ENCODE assay signal across 9 mouse cellular contexts in the genomic region with DNA sequence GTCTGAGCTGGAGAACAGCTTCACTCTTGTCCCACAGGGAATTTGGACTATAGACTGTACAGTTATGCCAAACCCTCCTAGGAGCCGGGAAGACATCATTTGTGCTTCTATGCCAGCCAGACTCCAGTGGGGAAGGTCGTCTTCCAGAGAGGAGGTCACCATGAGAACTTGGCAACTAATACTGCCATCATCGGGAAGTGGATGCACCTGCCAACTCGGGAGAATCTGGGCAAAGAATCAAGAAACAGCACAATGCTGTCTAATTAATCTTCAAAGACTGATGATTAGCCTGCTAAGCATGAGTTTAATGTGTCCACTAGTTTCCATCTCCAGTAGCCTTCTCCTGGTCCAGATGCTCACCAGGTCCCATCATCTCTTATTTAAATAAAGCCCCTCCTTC.
DNase-seq lines count a peak whose midpoint lies in the region; ATAC-seq and TF ChIP-seq lines count a peak whose summit lies in the region.
"Had no signal": no experiment of that assay in that cellular context is flagged by ENCODE, and none has a peak within 500 bp of the region (broad histone marks: within the 10 kb centered on the region; RNA-seq: fewer than 3 reads in every experiment).

No protein-coding gene starts in this region.

- peak; percentile 42 for DNase-seq in kidney, adult 9 months
- DNase-seq in cerebellum, adult 9-10 months = peak; percentile 69
- DNase-seq in layer of hippocampus, adult 2 months (ENCODE audit: low spot score in 2 of 2) = peak; percentile 23 to 35
- no peak for DNase-seq in embryo, embryonic 11 days

- no peak overlapping the region for H3K27ac ChIP-seq in kidney, embryonic 15.5 days
- no peak overlapping the region for H3K27ac ChIP-seq in layer of hippocampus, adult 2 months
- H3K27ac ChIP-seq: embryonic facial prominence, embryonic 15.5 days; heart, embryonic 13.5 days had no signal

- H3K4me1 ChIP-seq in kidney, embryonic 15.5 days = 0 out of 2 replicates have a peak, but pooled peaks cover 4% of the 10 kb centered on the region
- H3K4me1 ChIP-seq: embryonic facial prominence, embryonic 15.5 days had no signal

- no peak overlapping the region for H3K4me2 ChIP-seq in kidney, embryonic 15.5 days
- H3K4me2 ChIP-seq: embryonic facial prominence, embryonic 15.5 days; heart, embryonic 13.5 days had no signal

- no peaks in the 10 kb centered on the region for H3K9me3 ChIP-seq in kidney, embryonic 15.5 days (replicated peaks)
- H3K9me3 ChIP-seq: embryonic facial prominence, embryonic 15.5 days; heart, embryonic 13.5 days had no signal

- ATAC-seq in kidney, embryonic 15.5 days (replicated peaks; ENCODE audit: low FRiP score) = no peak
- ATAC-seq in cerebellum, adult (ENCODE audit: insufficient number of reproducible peaks, low FRiP score, low TSS enrichment) = peak; percentile 69
- ATAC-seq in activated CD4-positive, CD25-positive, alpha-beta regulatory T cell, adult 4 months = no peak

- H3K27me3 ChIP-seq in kidney, embryonic 15.5 days = no peaks in the 10 kb centered on the region
- H3K27me3 ChIP-seq: embryonic facial prominence, embryonic 15.5 days; heart, embryonic 13.5 days had no signal

- no peaks in the 10 kb centered on the region for H3K36me3 ChIP-seq in kidney, embryonic 15.5 days
- H3K36me3 ChIP-seq: embryonic facial prominence, embryonic 15.5 days; heart, embryonic 13.5 days had no signal

- H3K9ac ChIP-seq in kidney, embryonic 15.5 days = no peak overlapping the region
- H3K9ac ChIP-seq: embryonic facial prominence, embryonic 15.5 days; heart, embryonic 13.5 days had no signal

- 72% methylated on average over 4 of the region's 4 CpGs for WGBS in kidney, embryonic 15.5 days

- no peak overlapping the region for H3K4me3 ChIP-seq in kidney, embryonic 15.5 days (replicated peaks)
- H3K4me3 ChIP-seq in layer of hippocampus, adult 2 months = no peak overlapping the region
- H3K4me3 ChIP-seq: embryonic facial prominence, embryonic 15.5 days; heart, embryonic 13.5 days had no signal

- TF ChIP-seq CTCF in layer of hippocampus, adult 2 months (conservative IDR thresholded peaks at IDR 0.05) = no peak
